Mouse (Mus musculus) kidney, embryonic 15.5 days (tissue): ENCODE data around the gene Kif26a. TPM values are rescaled to one million over a fixed set of nuclear protein-coding genes. Genes with fewer than 3 reads are reported as not detected.
A peak's percentile ranks its signal among the peaks of the same experiment; 100 is the strongest.

Experiments
- ATAC-seq: fragments of 200-750 bp; cut with Nextera tagmentation; replicated peaks from 2 replicates; pipeline ENCODE4 v1.8.0; 2017; ENCODE audit warnings: moderate TSS enrichment; ENCODE audit not compliant: low FRiP score
- H3K27ac ChIP-seq: fragments of 300-500 bp; sonication (generic); 2 replicates; pipeline ENCODE4 v1.5.1; 2015; ENCODE audit warnings: mild to moderate bottlenecking, inconsistent platforms
- H3K27me3 ChIP-seq: fragments of 300-500 bp; sonication (generic); 2 replicates; pipeline ENCODE4 v1.6.1; 2015; ENCODE audit warnings: inconsistent platforms
- H3K36me3 ChIP-seq: fragments of 300-500 bp; sonication (generic); 2 replicates; pipeline ENCODE4 v1.6.1; 2015; ENCODE audit warnings: inconsistent platforms
- H3K4me1 ChIP-seq: fragments of 300-500 bp; sonication (generic); 2 replicates; pipeline ENCODE4 v1.6.1; 2015; ENCODE audit warnings: inconsistent platforms
- H3K4me2 ChIP-seq: fragments of 300-500 bp; sonication (generic); 2 replicates; pipeline ENCODE4 v1.6.1; 2015; ENCODE audit warnings: moderate library complexity, mild to moderate bottlenecking, inconsistent platforms
- H3K4me3 ChIP-seq: fragments of 300-500 bp; sonication (generic); replicated peaks from 2 replicates; pipeline ENCODE4 v1.5.1; 2015; ENCODE audit warnings: mild to moderate bottlenecking, inconsistent platforms
- H3K9ac ChIP-seq: fragments of 300-500 bp; sonication (generic); 2 replicates; pipeline ENCODE4 v1.6.1; 2015; ENCODE audit warnings: mild to moderate bottlenecking, inconsistent platforms
- H3K9me3 ChIP-seq: fragments of 300-500 bp; sonication (generic); replicated peaks from 2 replicates; pipeline ENCODE4 v1.6.1; 2016; ENCODE audit warnings: inconsistent platforms
- WGBS: fragments of 180-500 bp; shearing (Covaris S2); methylation state at CpG from one replicate; pipeline ENCODE4 v1.1.7; 2015; ENCODE audit warnings: mixed read lengths; 5-methylcytosine and 5-hydroxymethylcytosine counted together
- polyA plus RNA-seq: library from polyadenylated mRNA; unstranded; fragments of >200 nt; fragmentation: Nextera tagmentation; extraction: Ambion mirVana; gene quantifications from 2 replicates; pipeline ENCODE4 v1.2.1, GENCODE M21; 2015

The Kif26a gene
- polyA plus RNA-seq: 3.6 and 4.5 TPM in 2 replicates

DNA sequence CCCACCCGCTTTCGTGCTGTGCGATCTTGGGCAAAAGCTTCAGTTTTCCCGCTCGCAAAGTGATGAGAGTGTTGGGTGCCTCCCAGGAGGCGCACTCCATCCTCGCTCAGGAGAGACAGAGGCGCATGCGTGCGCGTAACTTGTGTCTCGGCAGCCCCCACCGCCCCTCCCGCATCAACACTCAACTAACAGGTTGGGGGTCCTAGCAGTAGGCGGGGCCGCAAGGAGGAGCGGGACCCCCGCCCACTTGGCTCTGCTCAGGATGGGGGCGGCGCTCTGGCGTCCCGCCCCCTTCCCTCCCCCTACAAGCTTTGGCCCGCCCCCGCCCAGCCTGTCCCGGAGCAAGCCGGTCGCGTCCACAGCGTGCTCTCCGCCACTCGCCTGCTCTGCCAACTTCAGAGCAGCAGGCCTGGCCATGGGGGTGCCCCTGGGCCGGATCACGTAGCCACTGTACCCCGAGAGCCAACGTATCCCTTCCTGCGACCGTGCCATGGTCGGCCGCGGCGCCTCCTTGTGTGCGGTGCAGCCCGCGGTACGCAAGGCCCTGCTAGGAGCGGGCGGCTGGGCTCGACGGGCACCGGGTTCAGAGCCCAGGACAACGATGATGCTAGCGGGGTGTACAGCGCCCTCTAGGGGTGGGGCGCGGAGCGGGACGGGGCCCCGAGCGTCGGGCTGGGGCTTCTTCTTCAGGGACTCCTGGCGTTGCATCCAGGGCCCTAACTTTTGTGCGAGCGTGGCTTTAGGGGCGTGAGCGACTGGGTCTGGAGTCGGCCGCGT is at the start of gene Kif26a:
Gene Kif26a (plus strand): TSS at position 334 of the 777 bp plus-strand sequence.
- H3K4me3 ChIP-seq: peak within 1 kb of the TSS; percentile 57
- no peaks in the 10 kb centered on the region for H3K9me3 ChIP-seq
- peak within 1 kb of the TSS; percentile 91 for H3K4me2 ChIP-seq
- under 1% methylated on average over 59 of the region's 68 CpGs for WGBS
- H3K27me3 ChIP-seq: peaks cover 63% of the 10 kb centered on the region
- no peaks in the 10 kb centered on the region for H3K36me3 ChIP-seq
- H3K4me1 ChIP-seq: peaks cover 53% of the 10 kb centered on the region
- peak; percentile 67 for ATAC-seq
- peak within 1 kb of the TSS; percentile 57 for H3K9ac ChIP-seq
- H3K27ac ChIP-seq: peak within 1 kb of the TSS; percentile 79

DNA sequence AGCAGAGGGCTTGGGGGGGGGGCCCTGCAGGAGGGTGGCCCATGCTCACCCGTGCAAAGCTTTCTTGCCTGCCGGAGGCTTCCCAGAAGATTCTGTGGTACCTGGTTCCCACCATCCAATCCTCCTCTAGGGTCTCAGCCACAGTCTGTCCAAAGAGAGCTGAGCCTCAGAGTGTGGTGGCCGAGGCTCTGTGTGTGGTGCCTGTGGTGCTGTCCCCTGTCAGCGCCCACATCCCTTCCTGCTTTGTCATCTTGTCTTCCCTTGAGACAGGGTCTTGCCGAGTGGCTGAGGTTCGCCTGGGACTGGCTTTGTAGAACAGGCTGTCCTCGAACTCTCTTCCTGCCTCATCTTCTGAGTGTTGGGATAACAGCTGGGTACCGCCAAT is 49.3 kb upstream of the Kif26a start:
- H3K36me3 ChIP-seq: no peaks in the 10 kb centered on the region
- no peak overlapping the region for H3K4me2 ChIP-seq
- H3K4me3 ChIP-seq: no peak overlapping the region
- H3K27ac ChIP-seq: no peak overlapping the region
- WGBS: 70% methylated on average over 8 of the region's 8 CpGs
- H3K27me3 ChIP-seq: peaks cover 9% of the 10 kb centered on the region
- no peak overlapping the region for H3K9ac ChIP-seq
- peaks cover 9% of the 10 kb centered on the region for H3K4me1 ChIP-seq
- no peaks in the 10 kb centered on the region for H3K9me3 ChIP-seq
- 0 out of 2 replicates have a peak, but pooled peaks have one; percentile 4 for ATAC-seq

DNA sequence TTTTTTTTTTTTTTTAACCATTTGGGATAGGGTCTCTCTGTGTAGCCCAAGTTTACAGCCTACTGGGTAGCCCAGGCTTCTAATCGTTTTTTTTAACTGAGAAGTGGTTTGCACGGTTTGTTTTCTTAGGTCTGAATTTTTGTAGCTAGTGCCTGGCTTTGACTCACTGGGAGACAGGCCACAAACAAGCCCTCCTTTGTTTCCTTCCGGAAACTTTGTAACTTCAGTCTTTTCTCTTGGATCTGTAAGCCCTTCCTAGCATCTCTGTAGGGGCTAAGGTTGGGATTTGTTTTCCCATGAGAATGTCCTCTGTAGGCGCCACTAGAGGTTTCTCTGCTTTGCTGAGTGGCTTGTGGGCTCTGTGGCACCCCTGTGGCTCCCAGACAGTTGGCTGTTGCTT is 45.9 kb upstream of the Kif26a start:
- no peak overlapping the region for H3K4me3 ChIP-seq
- H3K4me2 ChIP-seq: no peak overlapping the region
- no peak for ATAC-seq
- no peaks in the 10 kb centered on the region for H3K27me3 ChIP-seq
- no peak overlapping the region for H3K27ac ChIP-seq
- H3K36me3 ChIP-seq: no peaks in the 10 kb centered on the region
- H3K9me3 ChIP-seq: no peaks in the 10 kb centered on the region
- H3K9ac ChIP-seq: no peak overlapping the region
- WGBS: 70% methylated on average over 4 of the region's 4 CpGs
- peaks cover 9% of the 10 kb centered on the region for H3K4me1 ChIP-seq

DNA sequence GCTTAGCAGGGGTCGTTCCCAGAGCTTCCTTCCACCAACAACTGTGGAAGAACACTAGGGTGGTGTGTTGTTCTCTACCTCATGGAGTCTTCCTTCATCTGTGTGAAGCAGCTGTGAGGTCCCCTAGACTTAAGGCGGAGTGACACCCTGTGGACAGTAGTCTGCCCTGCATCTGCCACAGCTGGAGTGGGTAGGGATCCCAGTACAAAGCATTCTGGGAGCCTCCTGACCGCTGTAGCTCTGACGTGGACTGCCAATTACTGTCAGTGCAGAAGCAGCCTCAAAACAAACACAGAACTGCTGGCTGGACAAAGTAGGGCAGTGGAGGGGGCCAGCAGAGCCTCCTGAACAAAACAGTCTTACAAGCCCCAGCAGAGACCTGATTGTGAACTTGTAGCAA is 45.0 kb upstream of the Kif26a start:
- Histone ChIP-seq H3K27me3 (peaks cover 6% of the 10 kb centered on the region), H3K9me3 (no peaks in the 10 kb centered on the region), H3K36me3 (no peaks in the 10 kb centered on the region), H3K9ac (no peak overlapping the region), H3K27ac (no peak overlapping the region), H3K4me3 (no peak overlapping the region), H3K4me1 (peaks cover 8% of the 10 kb centered on the region), H3K4me2 (no peak overlapping the region)
- ATAC-seq: no peak
- 63% methylated on average over 4 of the region's 4 CpGs for WGBS

DNA sequence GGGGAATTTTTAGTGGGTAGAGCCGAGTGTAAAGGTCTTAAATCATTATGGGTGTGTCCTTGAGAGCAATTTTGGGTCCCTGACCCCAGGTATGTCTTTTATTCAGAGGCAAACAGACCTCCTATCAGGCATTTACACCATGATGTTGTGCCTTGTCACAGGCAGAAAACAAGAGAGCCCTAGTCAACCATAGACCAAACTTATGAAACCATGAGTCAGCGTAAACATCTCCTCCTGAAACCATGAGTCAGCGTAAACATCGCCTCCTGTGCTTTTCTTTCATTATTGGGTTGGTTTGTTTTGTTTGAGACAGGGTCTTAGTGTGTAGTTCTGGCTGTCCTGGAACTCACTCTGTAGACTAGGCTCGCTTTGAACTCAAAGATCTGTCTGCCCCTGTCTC is 42.8 kb upstream of the Kif26a start:
- Histone ChIP-seq H3K4me1 (peaks cover 12% of the 10 kb centered on the region), H3K9ac (no peak overlapping the region), H3K27ac (no peak overlapping the region), H3K9me3 (no peaks in the 10 kb centered on the region), H3K36me3 (no peaks in the 10 kb centered on the region), H3K4me3 (no peak overlapping the region), H3K4me2 (no peak overlapping the region), H3K27me3 (peaks cover 13% of the 10 kb centered on the region)
- no peak for ATAC-seq
- WGBS: 88% methylated on average over 5 of the region's 5 CpGs

DNA sequence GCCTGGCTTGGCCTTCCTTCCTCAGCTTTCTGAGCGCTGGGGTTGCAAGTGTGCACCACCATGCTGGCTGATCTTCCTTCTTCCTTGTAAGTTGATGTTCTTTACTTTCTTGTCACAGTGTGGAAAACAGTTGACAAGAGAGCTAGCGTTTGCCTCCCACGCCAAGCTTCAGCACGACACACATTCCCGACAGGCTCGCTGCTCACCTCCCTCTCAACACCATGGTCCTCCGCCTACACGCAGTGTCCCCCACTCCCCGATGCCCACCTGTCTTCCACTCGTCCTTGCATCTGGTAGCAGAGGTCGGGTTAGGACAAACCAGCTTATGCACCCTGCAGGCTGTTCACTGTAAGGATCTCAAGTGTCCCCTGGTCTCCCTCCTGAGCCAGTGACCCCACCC is 41.1 kb upstream of the Kif26a start:
- Histone ChIP-seq H3K9ac (no peak overlapping the region), H3K27ac (no peak overlapping the region), H3K4me2 (no peak overlapping the region), H3K27me3 (peaks cover 19% of the 10 kb centered on the region), H3K4me3 (no peak overlapping the region), H3K9me3 (no peaks in the 10 kb centered on the region), H3K4me1 (peaks cover 22% of the 10 kb centered on the region), H3K36me3 (no peaks in the 10 kb centered on the region)
- ATAC-seq: no peak
- WGBS: 90% methylated on average over 11 of the region's 11 CpGs

DNA sequence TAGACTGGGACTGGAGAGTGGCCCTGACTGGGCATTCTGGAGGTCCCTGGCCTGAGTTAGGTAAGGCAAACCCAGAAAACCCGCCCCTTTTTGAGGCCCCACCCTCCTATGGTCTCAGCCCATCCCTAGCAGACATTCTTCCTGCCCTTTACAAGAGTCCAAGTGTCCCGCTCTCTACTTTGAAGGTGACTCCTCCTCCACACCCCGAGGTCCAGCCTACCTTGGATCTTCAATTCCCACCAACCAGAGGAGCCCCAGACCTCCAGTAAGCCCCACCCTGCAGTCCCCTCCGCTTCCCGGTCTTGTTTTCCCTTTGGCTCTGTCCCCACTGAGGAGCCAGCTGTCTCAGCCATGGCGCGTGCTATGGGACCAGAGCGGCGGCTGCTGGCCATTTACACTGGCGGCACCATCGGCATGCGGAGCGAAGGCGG is 39.5 kb upstream of the Kif26a start, which contains the start of gene Aspg:
Gene Aspg (plus strand): TSS at position 139 of the 431 bp plus-strand sequence.
- no peak within 1 kb of the TSS for H3K27ac ChIP-seq
- H3K4me3 ChIP-seq: peak within 1 kb of the TSS; percentile 27
- H3K27me3 ChIP-seq: peaks cover 21% of the 10 kb centered on the region
- no peak within 1 kb of the TSS for H3K9ac ChIP-seq
- H3K4me1 ChIP-seq: peaks cover 22% of the 10 kb centered on the region
- WGBS: 3% methylated on average over 14 of the region's 14 CpGs
- peak within 1 kb of the TSS; percentile 55 for H3K4me2 ChIP-seq
- no peaks in the 10 kb centered on the region for H3K9me3 ChIP-seq
- H3K36me3 ChIP-seq: no peaks in the 10 kb centered on the region
- peak; percentile 73 for ATAC-seq

DNA sequence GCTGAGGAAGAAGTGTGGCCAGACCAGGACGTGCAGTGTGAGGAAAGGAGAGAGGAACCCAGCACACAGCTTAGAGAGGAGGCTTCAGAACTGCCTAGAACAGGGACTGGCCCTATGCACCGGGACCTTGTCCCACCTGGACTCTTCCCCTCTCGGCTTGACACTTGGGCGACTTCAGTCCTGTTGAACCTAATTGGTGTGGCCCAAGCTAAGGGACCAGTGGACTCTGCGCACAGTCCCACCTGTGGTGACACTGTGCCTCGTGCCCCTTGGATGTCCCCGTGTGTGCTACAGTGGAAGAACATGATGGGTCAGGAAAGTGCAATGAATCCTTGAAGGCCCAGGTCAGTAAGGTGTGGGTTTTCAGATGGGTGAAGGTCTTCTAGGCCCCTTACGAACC is 38.3 kb upstream of the Kif26a start:
- Histone ChIP-seq H3K36me3 (no peaks in the 10 kb centered on the region), H3K4me3 (no peak overlapping the region), H3K9me3 (no peaks in the 10 kb centered on the region), H3K27me3 (peaks cover 26% of the 10 kb centered on the region), H3K4me1 (peaks cover 24% of the 10 kb centered on the region), H3K4me2 (no peak overlapping the region), H3K9ac (no peak overlapping the region), H3K27ac (no peak overlapping the region)
- WGBS: 82% methylated on average over 8 of the region's 8 CpGs
- ATAC-seq: no peak

DNA sequence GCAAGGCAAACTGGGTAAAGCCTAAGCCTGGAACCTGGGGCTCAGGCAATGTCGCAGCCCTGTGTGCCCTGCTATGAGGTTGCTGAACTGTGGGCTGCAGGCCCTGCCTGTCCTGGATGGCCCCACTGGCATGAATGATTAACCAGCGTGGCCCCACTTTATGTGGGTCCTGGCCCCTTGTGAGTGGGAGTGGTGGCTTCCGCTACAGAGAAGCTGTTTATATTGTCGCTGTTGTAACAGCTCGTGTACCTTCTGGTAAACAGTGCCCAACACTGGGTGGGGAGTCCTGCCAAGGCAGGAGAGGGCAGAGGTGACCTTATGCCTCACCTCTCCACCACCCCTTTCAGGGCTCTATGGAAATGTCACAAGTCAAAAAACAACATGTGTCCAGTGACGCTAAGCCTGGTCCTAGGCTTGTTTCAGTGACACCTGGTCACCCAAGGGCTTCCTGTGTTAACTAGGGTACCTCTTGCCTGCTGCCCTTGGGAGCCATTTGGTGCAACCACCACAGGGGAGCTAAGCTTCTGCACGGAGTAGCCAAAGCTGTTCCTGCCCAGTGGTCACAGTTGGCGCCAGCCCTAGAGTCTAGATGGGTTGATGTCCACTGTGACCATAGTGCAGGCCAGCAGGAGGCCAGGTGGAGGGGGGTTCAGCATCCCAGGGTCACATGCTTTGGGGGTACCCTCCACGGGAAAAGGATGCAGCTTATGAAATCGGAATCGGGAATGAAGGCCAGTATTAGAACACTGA is 37.1 kb upstream of the Kif26a start:
- Histone ChIP-seq H3K9ac (no peak overlapping the region), H3K27me3 (peaks cover 29% of the 10 kb centered on the region), H3K27ac (no peak overlapping the region), H3K4me2 (no peak overlapping the region), H3K9me3 (no peaks in the 10 kb centered on the region), H3K4me3 (no peak overlapping the region), H3K4me1 (peaks cover 35% of the 10 kb centered on the region), H3K36me3 (no peaks in the 10 kb centered on the region)
- WGBS: 60% methylated on average over 11 of the region's 11 CpGs
- no peak for ATAC-seq

DNA sequence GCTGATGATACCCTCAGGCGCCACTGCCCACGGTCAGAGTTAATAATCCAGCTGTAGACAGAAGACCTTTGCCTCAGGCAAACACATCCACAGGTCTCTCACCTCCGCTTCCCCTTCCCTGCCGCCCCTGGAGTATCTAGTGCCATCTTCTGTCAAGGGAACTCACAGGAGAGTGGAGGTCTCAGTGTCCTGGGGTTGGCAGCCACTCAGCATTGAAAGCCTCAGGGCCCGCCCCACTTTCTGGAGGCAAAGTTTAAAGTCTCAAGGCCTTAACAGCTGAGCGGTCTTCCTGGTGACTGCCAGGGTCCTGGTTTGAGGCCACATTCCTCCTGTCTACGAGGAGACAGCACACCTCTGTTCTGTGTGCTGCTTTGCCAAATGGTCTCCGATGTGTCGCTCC is 36.3 kb upstream of the Kif26a start:
- Histone ChIP-seq H3K36me3 (no peaks in the 10 kb centered on the region), H3K27me3 (peaks cover 35% of the 10 kb centered on the region), H3K9me3 (no peaks in the 10 kb centered on the region), H3K4me3 (no peak overlapping the region), H3K9ac (no peak overlapping the region), H3K4me2 (no peak overlapping the region), H3K4me1 (peaks cover 36% of the 10 kb centered on the region), H3K27ac (no peak overlapping the region)
- no peak for ATAC-seq
- 68% methylated on average over 9 of the region's 9 CpGs for WGBS

DNA sequence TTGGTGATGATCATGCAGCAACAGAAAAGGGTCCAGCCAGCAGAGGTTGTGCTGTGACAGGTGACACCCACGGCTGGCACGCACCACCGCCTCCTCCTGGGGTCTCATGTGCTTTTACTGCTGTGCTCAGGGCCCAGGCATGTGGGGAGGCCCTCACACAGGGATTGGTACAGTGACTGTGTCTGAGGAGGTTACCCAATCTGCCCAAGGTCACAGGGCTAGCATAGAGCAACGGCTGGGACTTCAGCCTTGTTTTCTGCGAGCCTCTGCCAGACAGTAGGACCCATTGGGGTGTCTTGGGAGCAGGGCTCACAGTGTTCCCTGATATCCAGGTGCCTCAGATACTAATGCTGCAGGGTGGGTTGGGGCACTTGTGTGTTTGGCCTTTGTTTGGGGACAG is 34.7 kb upstream of the Kif26a start:
- ATAC-seq: no peak
- H3K27me3 ChIP-seq: peaks cover 40% of the 10 kb centered on the region; the same call in 1 of the 2 replicates
- H3K4me2 ChIP-seq: no peak overlapping the region
- no peak overlapping the region for H3K9ac ChIP-seq
- no peaks in the 10 kb centered on the region for H3K9me3 ChIP-seq
- peaks cover 35% of the 10 kb centered on the region for H3K4me1 ChIP-seq
- H3K4me3 ChIP-seq: no peak overlapping the region
- 60% methylated on average over 5 of the region's 5 CpGs for WGBS
- no peak overlapping the region for H3K27ac ChIP-seq
- H3K36me3 ChIP-seq: no peaks in the 10 kb centered on the region

DNA sequence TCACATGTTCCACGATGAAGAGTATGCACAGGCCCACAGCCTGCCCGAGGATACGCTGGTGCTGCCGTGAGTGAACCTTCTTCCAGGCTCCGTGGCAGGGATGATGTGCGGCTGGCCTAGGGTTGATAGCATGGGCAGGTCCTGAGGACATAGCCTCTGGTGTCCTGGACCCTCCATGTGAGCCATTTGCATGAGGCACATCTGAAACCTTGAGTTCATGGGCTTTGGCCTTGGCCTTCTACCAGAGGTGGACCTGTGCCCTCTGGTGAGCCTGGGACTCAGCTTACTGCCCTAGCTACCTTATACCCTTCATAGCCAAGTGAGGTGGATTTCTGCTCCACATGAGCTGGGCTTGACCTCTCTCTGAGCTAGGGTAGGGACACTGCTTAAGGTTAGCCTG is 33.8 kb upstream of the Kif26a start:
- no peaks in the 10 kb centered on the region for H3K36me3 ChIP-seq
- H3K4me3 ChIP-seq: no peak overlapping the region
- no peak for ATAC-seq
- no peak overlapping the region for H3K27ac ChIP-seq
- no peaks in the 10 kb centered on the region for H3K9me3 ChIP-seq
- H3K9ac ChIP-seq: no peak overlapping the region
- no peak overlapping the region for H3K4me2 ChIP-seq
- H3K4me1 ChIP-seq: peaks cover 26% of the 10 kb centered on the region
- 92% methylated on average over 6 of the region's 6 CpGs for WGBS
- peaks cover 40% of the 10 kb centered on the region; the same call in 1 of the 2 replicates for H3K27me3 ChIP-seq
